Mouse (Mus musculus) lung, postnatal 4 days (tissue): Measurements from ENCODE around the gene Mlf1.
A peak's percentile ranks its signal among the peaks of the same experiment; 100 is the strongest.

Experiments
- DNase-seq, 2 experiments: peaks; one replicate each; pipeline ENCODE4 v3.0.0; 2021

The Mlf1 gene

GRCm38 (mm10) chr3:67373872-67374271, at the start of gene Mlf1:
Mlf1 (plus strand) TSS chr3:67374097.
- DNase-seq, result peak; percentile 90 to 91

DNA sequence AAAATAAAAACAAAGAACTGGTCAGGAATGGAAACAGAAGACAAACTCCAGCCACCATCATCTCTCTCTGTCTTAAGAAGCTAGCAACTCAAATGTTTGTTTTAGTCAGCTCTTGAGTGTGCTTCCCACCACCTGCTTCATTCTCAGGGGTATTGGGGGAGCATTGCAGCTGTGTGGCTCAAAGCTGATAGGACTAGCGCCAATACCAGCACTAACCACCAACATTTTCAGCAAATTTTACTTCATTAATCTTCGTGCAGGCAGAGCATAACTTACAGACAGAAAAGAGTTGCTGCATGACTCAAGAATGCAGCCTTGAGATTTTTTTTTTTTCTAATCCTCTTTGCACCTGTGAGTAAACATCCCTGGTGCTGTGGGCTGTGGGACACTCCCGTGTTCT, 34.3 kb upstream of the Mlf1 start:
- no peak for DNase-seq

- DNase-seq, result no peak
These were observed 33.0 kb upstream of the Mlf1 start for GRCm38 (mm10) chr3:67340921-67341320.

DNA sequence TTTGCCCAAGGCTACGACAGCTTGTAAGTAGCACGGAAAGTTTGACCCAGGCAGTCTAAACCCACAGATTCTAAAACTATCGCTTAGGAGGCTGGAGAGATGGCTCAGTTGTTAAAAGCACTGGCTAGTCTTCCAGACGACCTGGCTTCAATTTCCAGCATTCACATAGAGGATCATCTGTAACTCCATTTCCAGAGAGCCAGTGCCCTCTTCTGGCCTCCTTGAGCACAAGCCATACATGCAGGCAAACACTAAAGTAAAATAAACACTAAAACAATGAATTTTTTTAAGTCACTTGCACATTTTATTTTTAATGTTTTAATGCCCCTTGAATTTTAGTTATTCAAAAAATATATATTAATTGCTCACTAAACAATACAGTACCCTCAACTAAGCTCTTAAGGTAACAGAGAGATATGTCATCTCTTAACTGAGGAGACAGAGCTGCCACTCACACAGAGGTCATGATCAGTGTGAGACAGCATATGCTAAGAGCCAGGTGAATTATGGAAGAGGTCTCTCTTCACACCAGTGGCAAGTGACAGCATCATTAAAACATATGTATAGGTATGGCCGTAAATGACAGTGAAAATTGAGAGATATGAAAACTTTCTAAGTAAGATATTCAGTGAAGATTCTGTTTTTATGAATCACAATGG, 30.8 kb upstream of the Mlf1 start:
- DNase-seq, result no peak

DNA sequence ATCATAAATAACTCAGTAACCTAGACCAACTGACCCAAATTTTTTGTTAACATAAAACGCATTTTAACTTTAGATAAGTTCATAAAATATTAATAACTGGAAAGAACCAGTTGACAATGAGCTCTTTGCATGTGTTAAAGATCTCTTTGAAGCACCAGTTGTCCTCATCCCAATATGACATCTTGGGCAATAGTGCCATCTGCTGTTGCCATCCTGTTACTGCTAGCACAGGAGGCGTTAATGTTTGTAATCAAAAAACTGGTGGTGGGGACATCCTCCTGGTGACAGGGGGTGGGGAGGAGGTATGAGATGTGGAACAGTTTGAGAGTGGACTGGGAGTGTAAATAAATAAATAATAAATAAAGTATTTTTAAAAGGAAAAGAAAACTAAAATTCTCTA, 29.3 kb upstream of the Mlf1 start:
- DNase-seq, result peak in 1 of 2 experiments; percentile 59

DNA sequence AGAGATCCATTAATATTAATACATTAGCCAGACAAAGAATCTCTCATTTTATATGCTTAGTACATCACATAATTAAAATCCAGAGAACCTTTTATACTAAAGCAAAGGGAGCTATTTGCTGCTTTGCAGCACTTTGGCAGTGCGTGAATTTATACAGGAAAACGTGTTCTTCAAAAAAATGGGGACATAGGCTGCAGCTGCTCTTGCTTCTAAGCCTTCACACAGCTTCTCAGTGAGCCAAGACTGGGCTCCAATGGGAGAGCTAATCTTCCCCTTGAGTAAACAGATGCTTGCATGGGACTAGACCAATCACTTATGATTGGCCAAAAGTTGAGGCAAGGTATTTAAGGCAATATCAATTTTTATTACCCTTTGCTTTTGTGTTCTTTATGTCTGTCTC, 27.2 kb upstream of the Mlf1 start:
- no peak for DNase-seq

GRCm38 (mm10) chr3:67351406-67352127, 22.3 kb upstream of the Mlf1 start:
- no peak for DNase-seq

GRCm38 (mm10) chr3:67352128-67352762, 21.7 kb upstream of the Mlf1 start:
- DNase-seq, result peak in 1 of 2 experiments; percentile 29

DNA sequence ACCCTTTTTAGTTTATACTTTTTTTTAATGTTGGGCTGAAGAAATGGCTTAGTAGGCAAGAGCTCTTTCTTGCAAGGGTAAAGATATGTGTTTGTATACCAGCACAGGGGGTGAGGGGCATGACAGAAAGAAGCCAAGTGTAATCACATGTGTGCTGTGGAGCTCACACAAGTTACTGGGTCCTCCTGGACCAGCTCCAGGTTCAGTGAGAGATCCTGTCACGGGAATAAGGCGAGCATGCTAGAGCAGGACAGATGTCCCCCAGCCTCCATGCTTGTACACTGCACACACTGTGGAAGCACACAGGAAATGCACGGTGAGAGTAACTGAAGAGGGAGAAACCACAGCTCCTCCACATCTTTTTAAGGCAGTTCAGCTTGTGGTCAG, 21.1 kb upstream of the Mlf1 start:
- no peak for DNase-seq

- DNase-seq, result no peak
These were observed 15.5 kb upstream of the Mlf1 start for GRCm38 (mm10) chr3:67358376-67358775.

DNA sequence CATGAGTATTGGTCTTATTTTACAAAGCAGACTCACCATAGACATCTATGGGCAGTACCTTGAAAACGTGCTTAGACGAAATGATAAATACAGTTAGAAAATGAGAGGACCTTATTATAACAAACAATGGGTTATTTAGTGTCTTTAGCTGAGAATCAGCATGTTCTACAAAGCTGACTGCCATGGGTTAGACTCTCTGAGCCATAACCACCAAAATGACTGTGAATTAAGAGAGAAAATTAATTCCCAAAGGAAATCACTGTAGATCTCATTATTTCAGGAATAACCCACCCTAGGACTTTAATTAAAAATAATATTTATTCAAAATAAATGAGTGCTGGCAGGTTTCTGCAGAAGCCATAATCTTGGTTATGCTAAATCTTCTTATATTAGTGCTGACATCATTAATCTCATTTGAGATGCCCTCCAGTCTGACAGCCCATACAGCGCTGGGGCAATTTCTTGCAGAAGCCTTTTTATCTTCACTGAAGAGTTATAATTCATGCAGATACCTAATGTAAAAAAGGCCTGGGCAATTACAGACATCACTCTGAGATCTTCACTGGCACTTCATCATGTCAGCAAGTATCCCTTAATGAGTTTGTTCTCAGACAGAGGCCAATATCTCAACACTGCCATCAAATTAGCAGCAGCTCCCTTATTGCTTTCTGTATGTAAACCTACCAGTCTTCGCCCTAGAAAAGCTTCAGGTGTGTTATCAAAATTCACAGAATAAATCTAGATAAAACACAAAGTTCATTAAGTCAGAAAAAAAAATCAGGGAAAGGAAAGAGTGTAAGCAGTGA, 7.6 kb upstream of the Mlf1 start:
- DNase-seq, result no peak

DNA sequence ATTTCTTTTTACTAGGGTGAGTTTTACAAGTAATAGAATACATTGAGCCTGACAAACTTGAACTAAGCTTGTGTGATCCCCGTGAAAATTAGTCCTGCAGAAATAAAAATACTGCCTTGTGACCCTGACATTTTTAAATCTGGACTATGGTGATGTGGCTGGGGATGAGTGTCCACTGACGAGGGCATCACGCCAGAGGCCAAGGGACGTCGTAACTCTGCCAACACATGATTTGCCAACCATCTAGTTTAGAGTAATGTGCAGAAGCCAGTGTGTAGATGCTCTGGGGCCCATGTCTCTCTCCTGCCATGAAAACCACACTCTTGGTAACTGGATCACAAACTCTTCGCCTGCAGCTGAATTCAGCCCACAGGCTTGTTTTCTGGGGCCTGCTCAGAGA, 6.4 kb upstream of the Mlf1 start:
- no peak for DNase-seq

DNA sequence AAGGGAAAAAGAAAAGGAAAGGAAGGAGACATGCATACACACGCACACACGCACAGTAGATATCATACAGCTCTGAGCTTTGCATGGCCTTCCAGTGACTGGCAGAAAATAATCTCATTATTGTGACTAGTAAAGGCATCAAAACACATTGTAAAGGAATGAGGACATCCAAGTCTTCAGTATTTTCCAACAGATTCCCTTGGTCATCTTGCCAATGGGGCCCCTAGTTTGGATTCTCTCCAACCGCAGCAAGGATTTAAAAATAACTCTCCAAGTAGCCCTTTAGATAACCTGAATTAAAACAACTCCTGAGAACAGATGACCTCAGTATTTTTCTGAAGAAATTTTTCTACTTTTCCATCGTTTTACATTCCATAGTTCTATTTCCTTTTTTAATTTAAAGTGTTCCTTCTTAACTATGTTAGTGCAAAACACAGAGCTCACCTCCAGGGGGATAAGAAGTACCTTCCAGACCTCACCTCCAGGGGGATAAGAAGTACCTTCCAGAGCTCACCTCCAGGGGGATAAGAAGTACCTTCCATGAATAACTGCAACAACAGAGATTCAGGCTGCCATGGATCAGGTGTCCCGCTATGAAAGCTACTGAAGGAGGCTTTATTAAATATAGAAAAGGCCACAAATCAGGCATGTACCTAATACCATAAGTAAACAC, 4.4 kb upstream of the Mlf1 start:
- no peak for DNase-seq

DNA sequence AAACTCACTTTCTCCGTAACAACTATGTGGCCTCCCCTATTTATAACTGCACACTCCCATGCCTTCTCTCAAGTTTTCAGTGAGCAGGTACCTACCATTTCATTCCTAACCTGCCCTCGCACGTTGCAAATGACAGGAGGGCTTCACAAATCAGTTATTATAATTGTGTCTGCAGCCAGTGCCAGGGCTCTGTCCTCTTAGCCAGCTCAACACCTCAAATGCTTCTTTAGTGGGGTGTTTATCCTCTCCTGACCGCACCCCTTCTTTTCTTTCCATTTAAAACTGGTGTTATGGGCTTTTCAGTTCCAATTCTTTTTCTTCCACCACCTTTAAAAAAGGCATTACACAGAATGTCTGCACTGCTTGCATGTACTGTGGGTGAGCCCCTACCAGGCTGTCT, 1.7 kb upstream of the Mlf1 start:
- no peak for DNase-seq

GRCm38 (mm10) chr3:67372781-67373180, 1.1 kb upstream of the Mlf1 start:
- DNase-seq, result no peak

DNA sequence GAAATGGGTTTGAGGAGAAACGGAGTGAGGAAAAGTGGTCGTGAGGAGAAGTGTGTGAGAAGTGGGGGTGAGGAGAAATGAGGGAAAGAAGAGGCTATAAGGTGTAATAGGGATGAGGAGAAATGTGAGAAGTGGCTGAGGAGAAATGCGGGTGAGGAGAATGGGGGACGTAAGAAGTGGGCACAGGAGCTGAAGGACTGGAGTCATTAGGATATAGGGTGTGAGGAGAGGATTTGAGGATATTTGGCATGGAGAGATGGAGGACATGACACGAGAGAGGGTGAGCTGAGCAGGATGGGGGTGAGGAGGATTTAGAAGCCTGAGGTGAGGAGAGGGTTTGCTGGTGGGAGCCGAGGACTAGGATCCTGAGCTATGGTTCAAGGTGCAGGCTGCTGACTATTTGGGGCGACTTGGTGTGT, 472 bp downstream of the Mlf1 start:
- DNase-seq, result no peak

GRCm38 (mm10) chr3:67375063-67375462, 1.2 kb downstream of the Mlf1 start, which contains the start of gene Gm17402:
Gm17402 (minus strand) TSS chr3:67375163.
- no peak for DNase-seq

GRCm38 (mm10) chr3:67378215-67378614, 4.3 kb downstream of the Mlf1 start:
- no peak for DNase-seq

DNA sequence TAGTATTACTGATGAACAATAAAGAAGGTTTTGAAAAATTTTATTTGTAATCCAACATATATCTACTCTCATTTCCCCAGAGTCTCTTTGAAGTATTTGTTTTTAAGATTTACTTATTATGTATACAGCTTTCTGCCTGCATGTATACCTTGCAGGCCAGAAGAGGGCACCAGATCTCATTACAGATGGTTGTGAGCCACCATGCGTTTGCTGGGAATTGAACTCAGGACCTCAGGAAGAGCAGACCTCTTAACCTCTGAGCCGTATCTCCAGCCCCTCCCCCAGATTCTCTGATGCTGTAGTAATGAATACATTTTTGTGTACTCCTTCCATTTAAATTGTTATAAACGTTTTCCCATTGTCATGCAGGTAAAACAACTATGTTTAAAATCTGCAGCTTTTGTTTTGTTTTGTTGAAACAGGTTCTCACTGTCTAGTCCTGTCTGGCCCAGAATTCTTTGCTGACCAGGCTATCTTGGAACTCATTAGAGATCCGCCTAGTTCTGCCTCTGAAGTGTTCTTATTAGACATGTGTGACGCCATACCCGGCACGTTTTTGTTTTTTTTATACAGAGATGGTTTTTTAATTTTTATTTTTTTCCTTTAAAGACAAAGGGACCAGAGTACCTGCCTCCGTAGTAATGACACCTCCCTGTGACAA, 55.6 kb downstream of the Mlf1 start:
- DNase-seq, result no peak

- DNase-seq, result peak; percentile 90 to 91
These were observed 56.1 kb downstream of the Mlf1 start, which contains the start of gene Gfm1 for GRCm38 (mm10) chr3:67429999-67430380. Gfm1 (plus strand) TSS chr3:67430096.

- DNase-seq, result no peak
These were observed 60.1 kb downstream of the Mlf1 start for GRCm38 (mm10) chr3:67434011-67434410.

- DNase-seq, result peak in 1 of 2 experiments; percentile 19
These were observed 73.2 kb downstream of the Mlf1 start for GRCm38 (mm10) chr3:67447143-67447542.
